Comparison of ENCODE assay signal across 24 mouse cellular contexts in the genomic region with DNA sequence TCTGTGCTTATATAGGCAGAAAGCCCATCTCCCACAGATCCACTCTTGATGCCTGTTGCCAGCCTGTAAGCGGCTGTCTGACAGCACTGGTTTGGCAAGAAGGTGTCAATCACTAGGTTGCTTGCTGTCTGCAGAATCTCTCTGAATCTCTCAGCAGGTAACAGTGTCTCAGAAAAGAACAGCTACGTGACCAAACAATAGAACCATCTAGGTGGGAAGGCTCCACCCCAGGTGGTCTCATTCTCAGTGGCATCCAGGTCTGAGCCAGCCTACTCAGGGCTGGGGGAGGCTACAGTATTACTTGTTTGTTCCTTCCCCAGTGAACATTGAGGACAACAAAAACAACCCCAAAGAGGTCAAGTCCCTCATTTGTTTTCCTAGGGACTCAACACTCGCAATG.
DNase-seq lines count a peak whose midpoint lies in the region; ATAC-seq lines count a peak whose summit lies in the region.
"Had no signal": no experiment of that assay in that cellular context is flagged by ENCODE, and none has a peak within 500 bp of the region (broad histone marks: within the 10 kb centered on the region; RNA-seq: fewer than 3 reads in every experiment).

No protein-coding gene starts in this region.

- no peak overlapping the region for H3K4me3 ChIP-seq in hindbrain, embryonic 10.5 days
- H3K4me3 ChIP-seq in hindbrain, embryonic 12.5 days, result no peak overlapping the region
- no peak overlapping the region for H3K4me3 ChIP-seq in limb, embryonic 10.5 days
- H3K4me3 ChIP-seq: embryonic facial prominence, embryonic 10.5 days; embryonic facial prominence, embryonic 12.5 days; forebrain, embryonic 10.5 days; forebrain, embryonic 12.5 days had no signal

- peak overlapping the region; percentile 37; the same call in 1 of the 2 replicates for H3K27ac ChIP-seq in hindbrain, embryonic 10.5 days
- H3K27ac ChIP-seq in hindbrain, embryonic 12.5 days, result no peak overlapping the region
- H3K27ac ChIP-seq in limb, embryonic 10.5 days, result no peak overlapping the region
- H3K27ac ChIP-seq: embryonic facial prominence, embryonic 10.5 days; embryonic facial prominence, embryonic 12.5 days; forebrain, embryonic 10.5 days; forebrain, embryonic 12.5 days had no signal

- no peaks in the 10 kb centered on the region; the same call in 1 of the 2 replicates for H3K27me3 ChIP-seq in hindbrain, embryonic 10.5 days (ENCODE audit: insufficient read depth, poor library complexity, severe bottlenecking)
- H3K27me3 ChIP-seq in hindbrain, embryonic 12.5 days, result no peaks in the 10 kb centered on the region
- no peaks in the 10 kb centered on the region for H3K27me3 ChIP-seq in limb, embryonic 10.5 days (ENCODE audit: low read depth, poor library complexity, severe bottlenecking)
- H3K27me3 ChIP-seq: embryonic facial prominence, embryonic 12.5 days; forebrain, embryonic 12.5 days; Patski had no signal

- no peak overlapping the region for H3K9ac ChIP-seq in hindbrain, embryonic 12.5 days
- H3K9ac ChIP-seq: embryonic facial prominence, embryonic 12.5 days; forebrain, embryonic 12.5 days had no signal

- H3K4me2 ChIP-seq in hindbrain, embryonic 12.5 days (replicated peaks), result no peak overlapping the region
- H3K4me2 ChIP-seq: embryonic facial prominence, embryonic 12.5 days; forebrain, embryonic 12.5 days had no signal

- peaks cover 25% of the 10 kb centered on the region for H3K4me1 ChIP-seq in hindbrain, embryonic 10.5 days (replicated peaks)
- peaks cover 15% of the 10 kb centered on the region; the same call in 1 of the 2 replicates for H3K4me1 ChIP-seq in hindbrain, embryonic 12.5 days
- H3K4me1 ChIP-seq in limb, embryonic 10.5 days, result no peaks in the 10 kb centered on the region
- H3K4me1 ChIP-seq: embryonic facial prominence, embryonic 12.5 days had no signal

- no peaks in the 10 kb centered on the region for H3K36me3 ChIP-seq in hindbrain, embryonic 10.5 days
- no peaks in the 10 kb centered on the region for H3K36me3 ChIP-seq in hindbrain, embryonic 12.5 days
- H3K36me3 ChIP-seq in limb, embryonic 10.5 days, result no peaks in the 10 kb centered on the region
- H3K36me3 ChIP-seq: embryonic facial prominence, embryonic 10.5 days; embryonic facial prominence, embryonic 12.5 days; forebrain, embryonic 10.5 days; forebrain, embryonic 12.5 days; G1E had no signal

- 0 out of 2 replicates have a peak, but pooled peaks cover 4% of the 10 kb centered on the region for H3K9me3 ChIP-seq in hindbrain, embryonic 10.5 days
- no peaks in the 10 kb centered on the region for H3K9me3 ChIP-seq in hindbrain, embryonic 12.5 days (replicated peaks)
- no peaks in the 10 kb centered on the region; the same call in 1 of the 2 replicates for H3K9me3 ChIP-seq in limb, embryonic 10.5 days (replicated peaks)
- H3K9me3 ChIP-seq: embryonic facial prominence, embryonic 12.5 days; forebrain, embryonic 10.5 days; forebrain, embryonic 12.5 days had no signal

- 19% methylated on average over 3 of the region's 3 CpGs for WGBS in hindbrain, embryonic 10.5 days
- WGBS in hindbrain, embryonic 12.5 days, result 15% methylated on average over 3 of the region's 3 CpGs
- 39% methylated on average over 3 of the region's 3 CpGs for WGBS in limb, embryonic 10.5 days

- DNase-seq in hindbrain, embryonic 10.5 days (ENCODE audit: low spot score), result no peak
- DNase-seq in ES-CJ7 (ENCODE audit: low read depth, low spot score), result peak; percentile 95
- peak; percentile 94 for DNase-seq in R1 (ENCODE audit: low read depth, low spot score)
- peak; percentile 92 for DNase-seq in ZHBTc4 (ENCODE audit: low read depth, low spot score)
- no peak for DNase-seq in adrenal gland, postnatal 36 days
- DNase-seq in limb, embryonic 10.5 days (ENCODE audit: low spot score), result no peak
- DNase-seq in urinary bladder, postnatal 14 days (ENCODE audit: low spot score), result no peak
- DNase-seq: adrenal gland, adult 2 months; adrenal gland, postnatal 10 days; adrenal gland, postnatal 25 days; cerebellum, adult 11-12 months; cerebellum, adult 2 months; cerebellum, adult 9-10 months; cerebellum, postnatal 10 days; cerebellum, postnatal 25 days had no signal

- no peak for ATAC-seq in hindbrain, embryonic 12.5 days (ENCODE audit: low FRiP score)
- ATAC-seq: forebrain, embryonic 14.5 days; forebrain, embryonic 16.5 days; Patski had no signal

Comparison
In these comparisons a context has a peak if more than half of its experiments do, and no peak if none do; other contexts are left out.
1. DNase-seq: peak in ES-CJ7 (single experiment), R1 (single experiment) and ZHBTc4 (single experiment); none in hindbrain, embryonic 10.5 days (single experiment), adrenal gland, postnatal 36 days (0 of 2), limb, embryonic 10.5 days (single experiment) and urinary bladder, postnatal 14 days (single experiment).